Mouse (Mus musculus): ENCODE results near the gene Esx1. TPM values are rescaled to one million over a fixed set of nuclear protein-coding genes. Genes with fewer than 3 reads are reported as not detected.

Gene Esx1
- polyA plus RNA-seq, 1 experiment from 2014 or later, result not detected

GRCm38 (mm10) chrX:137142546-137142945 lies 20.7 kb upstream of the Esx1 start:
- Histone ChIP-seq H3K27me3 (ENCODE audit: control insufficient read depth, insufficient read depth, low read length) (no peaks in the 10 kb centered on the region), H3K4me2 (ENCODE audit: low read depth) (no peak overlapping the region), H3K9me3 (ENCODE audit: control insufficient read depth, low read length) (no peaks in the 10 kb centered on the region), H3K36me3 (ENCODE audit: control insufficient read depth, insufficient read depth, low read length) (no peaks in the 10 kb centered on the region), H3K4me1 (ENCODE audit: control insufficient read depth, insufficient read depth, low read length) (no peaks in the 10 kb centered on the region), H3K9ac (ENCODE audit: low read length) (no peak overlapping the region), H3K4me3 (ENCODE audit: low read depth, low read length) (no peak overlapping the region), H3K27ac (ENCODE audit: low read depth, low read length) (no peak overlapping the region)
- ATAC-seq (ENCODE audit: insufficient read depth, low FRiP score, low TSS enrichment) (no peak), DNase-seq (ENCODE audit: low spot score) (no peak)
- 14% methylated on average over 2 of the region's 2 CpGs for WGBS

- no peak overlapping the region for H3K27ac ChIP-seq (ENCODE audit: low read depth, low read length)
- no peaks in the 10 kb centered on the region for H3K9me3 ChIP-seq (ENCODE audit: control insufficient read depth, low read length)
- no peak overlapping the region for H3K4me3 ChIP-seq (ENCODE audit: low read depth, low read length)
- no peaks in the 10 kb centered on the region for H3K27me3 ChIP-seq (ENCODE audit: control insufficient read depth, insufficient read depth, low read length)
- no peak overlapping the region for H3K9ac ChIP-seq (ENCODE audit: low read length)
- no peaks in the 10 kb centered on the region for H3K36me3 ChIP-seq (ENCODE audit: control insufficient read depth, insufficient read depth, low read length)
- DNase-seq (ENCODE audit: low spot score) (peak; percentile 43), ATAC-seq (ENCODE audit: insufficient read depth, low FRiP score, low TSS enrichment) (no peak)
- 17% methylated on average over 6 of the region's 6 CpGs for WGBS
- no peaks in the 10 kb centered on the region for H3K4me1 ChIP-seq (ENCODE audit: control insufficient read depth, insufficient read depth, low read length)
- no peak overlapping the region for H3K4me2 ChIP-seq (ENCODE audit: low read depth)
These were observed 19.8 kb upstream of the Esx1 start for GRCm38 (mm10) chrX:137141669-137142068.

GRCm38 (mm10) chrX:137127542-137127941 lies 5.7 kb upstream of the Esx1 start:
- no peak for ATAC-seq (ENCODE audit: insufficient read depth, low FRiP score, low TSS enrichment)
- Histone ChIP-seq H3K9me3 (ENCODE audit: control insufficient read depth, low read length) (no peaks in the 10 kb centered on the region), H3K36me3 (ENCODE audit: control insufficient read depth, insufficient read depth, low read length) (no peaks in the 10 kb centered on the region), H3K4me3 (ENCODE audit: low read depth, low read length) (no peak overlapping the region), H3K27me3 (ENCODE audit: control insufficient read depth, insufficient read depth, low read length) (peaks cover 42% of the 10 kb centered on the region), H3K27ac (ENCODE audit: low read depth, low read length) (no peak overlapping the region), H3K4me1 (ENCODE audit: control insufficient read depth, insufficient read depth, low read length) (no peaks in the 10 kb centered on the region), H3K4me2 (ENCODE audit: low read depth) (no peak overlapping the region), H3K9ac (ENCODE audit: low read length) (no peak overlapping the region)
- WGBS, result 14% methylated on average over 17 of the region's 17 CpGs
- no peak for DNase-seq (ENCODE audit: low spot score)

- 16% methylated on average over 52 of the region's 52 CpGs for WGBS
- no peaks in the 10 kb centered on the region for H3K9me3 ChIP-seq (ENCODE audit: control insufficient read depth, low read length)
- H3K27ac ChIP-seq (ENCODE audit: low read depth, low read length), result no peak overlapping the region
- no peak for ATAC-seq (ENCODE audit: insufficient read depth, low FRiP score, low TSS enrichment)
- H3K4me3 ChIP-seq (ENCODE audit: low read depth, low read length), result no peak overlapping the region
- no peak overlapping the region for H3K4me2 ChIP-seq (ENCODE audit: low read depth)
- H3K4me1 ChIP-seq (ENCODE audit: control insufficient read depth, insufficient read depth, low read length), result no peaks in the 10 kb centered on the region
- H3K36me3 ChIP-seq (ENCODE audit: control insufficient read depth, insufficient read depth, low read length), result no peaks in the 10 kb centered on the region
- H3K27me3 ChIP-seq (ENCODE audit: control insufficient read depth, insufficient read depth, low read length), result peaks cover 73% of the 10 kb centered on the region
- peak; percentile 25 for DNase-seq (ENCODE audit: low spot score)
- no peak overlapping the region for H3K9ac ChIP-seq (ENCODE audit: low read length)
These were observed 2.0 kb downstream of the Esx1 start for GRCm38 (mm10) chrX:137119675-137120423.

GRCm38 (mm10) chrX:137118097-137118746 lies 3.7 kb downstream of the Esx1 start:
- no peak overlapping the region for H3K4me3 ChIP-seq (ENCODE audit: low read depth, low read length)
- H3K4me1 ChIP-seq (ENCODE audit: control insufficient read depth, insufficient read depth, low read length), result no peaks in the 10 kb centered on the region
- ATAC-seq (ENCODE audit: insufficient read depth, low FRiP score, low TSS enrichment), result peak; percentile 69; the same call in 1 of the 2 replicates
- H3K36me3 ChIP-seq (ENCODE audit: control insufficient read depth, insufficient read depth, low read length), result no peaks in the 10 kb centered on the region
- H3K27me3 ChIP-seq (ENCODE audit: control insufficient read depth, insufficient read depth, low read length), result peaks cover 73% of the 10 kb centered on the region
- 17% methylated on average over 39 of the region's 40 CpGs for WGBS
- H3K4me2 ChIP-seq (ENCODE audit: low read depth), result no peak overlapping the region
- H3K27ac ChIP-seq (ENCODE audit: low read depth, low read length), result no peak overlapping the region
- DNase-seq (ENCODE audit: low spot score), result peak; percentile 78
- no peaks in the 10 kb centered on the region for H3K9me3 ChIP-seq (ENCODE audit: control insufficient read depth, low read length)
- H3K9ac ChIP-seq (ENCODE audit: low read length), result no peak overlapping the region

GRCm38 (mm10) chrX:137106498-137106897 lies 15.4 kb downstream of the Esx1 start:
- Histone ChIP-seq H3K9ac (ENCODE audit: low read length) (no peak overlapping the region), H3K36me3 (ENCODE audit: control insufficient read depth, insufficient read depth, low read length) (no peaks in the 10 kb centered on the region), H3K4me2 (ENCODE audit: low read depth) (no peak overlapping the region), H3K27me3 (ENCODE audit: control insufficient read depth, insufficient read depth, low read length) (peaks cover 47% of the 10 kb centered on the region), H3K4me1 (ENCODE audit: control insufficient read depth, insufficient read depth, low read length) (no peaks in the 10 kb centered on the region), H3K4me3 (ENCODE audit: low read depth, low read length) (no peak overlapping the region), H3K9me3 (ENCODE audit: control insufficient read depth, low read length) (no peaks in the 10 kb centered on the region), H3K27ac (ENCODE audit: low read depth, low read length) (no peak overlapping the region)
- DNase-seq (ENCODE audit: low spot score) (no peak), ATAC-seq (ENCODE audit: insufficient read depth, low FRiP score, low TSS enrichment) (no peak)
- 17% methylated on average over 12 of the region's 13 CpGs for WGBS

GRCm38 (mm10) chrX:137104531-137104930 lies 17.4 kb downstream of the Esx1 start:
- no peak overlapping the region for H3K9ac ChIP-seq (ENCODE audit: low read length)
- no peak overlapping the region for H3K4me3 ChIP-seq (ENCODE audit: low read depth, low read length)
- 18% methylated on average over 25 of the region's 25 CpGs for WGBS
- H3K4me1 ChIP-seq (ENCODE audit: control insufficient read depth, insufficient read depth, low read length), result no peaks in the 10 kb centered on the region
- no peaks in the 10 kb centered on the region for H3K36me3 ChIP-seq (ENCODE audit: control insufficient read depth, insufficient read depth, low read length)
- H3K4me2 ChIP-seq (ENCODE audit: low read depth), result no peak overlapping the region
- no peak for ATAC-seq (ENCODE audit: insufficient read depth, low FRiP score, low TSS enrichment)
- no peaks in the 10 kb centered on the region for H3K9me3 ChIP-seq (ENCODE audit: control insufficient read depth, low read length)
- no peak overlapping the region for H3K27ac ChIP-seq (ENCODE audit: low read depth, low read length)
- peaks cover 55% of the 10 kb centered on the region for H3K27me3 ChIP-seq (ENCODE audit: control insufficient read depth, insufficient read depth, low read length)
- DNase-seq (ENCODE audit: low spot score), result no peak

Data from neural tube, embryonic 11.5 days (tissue).